In the genomic region with DNA sequence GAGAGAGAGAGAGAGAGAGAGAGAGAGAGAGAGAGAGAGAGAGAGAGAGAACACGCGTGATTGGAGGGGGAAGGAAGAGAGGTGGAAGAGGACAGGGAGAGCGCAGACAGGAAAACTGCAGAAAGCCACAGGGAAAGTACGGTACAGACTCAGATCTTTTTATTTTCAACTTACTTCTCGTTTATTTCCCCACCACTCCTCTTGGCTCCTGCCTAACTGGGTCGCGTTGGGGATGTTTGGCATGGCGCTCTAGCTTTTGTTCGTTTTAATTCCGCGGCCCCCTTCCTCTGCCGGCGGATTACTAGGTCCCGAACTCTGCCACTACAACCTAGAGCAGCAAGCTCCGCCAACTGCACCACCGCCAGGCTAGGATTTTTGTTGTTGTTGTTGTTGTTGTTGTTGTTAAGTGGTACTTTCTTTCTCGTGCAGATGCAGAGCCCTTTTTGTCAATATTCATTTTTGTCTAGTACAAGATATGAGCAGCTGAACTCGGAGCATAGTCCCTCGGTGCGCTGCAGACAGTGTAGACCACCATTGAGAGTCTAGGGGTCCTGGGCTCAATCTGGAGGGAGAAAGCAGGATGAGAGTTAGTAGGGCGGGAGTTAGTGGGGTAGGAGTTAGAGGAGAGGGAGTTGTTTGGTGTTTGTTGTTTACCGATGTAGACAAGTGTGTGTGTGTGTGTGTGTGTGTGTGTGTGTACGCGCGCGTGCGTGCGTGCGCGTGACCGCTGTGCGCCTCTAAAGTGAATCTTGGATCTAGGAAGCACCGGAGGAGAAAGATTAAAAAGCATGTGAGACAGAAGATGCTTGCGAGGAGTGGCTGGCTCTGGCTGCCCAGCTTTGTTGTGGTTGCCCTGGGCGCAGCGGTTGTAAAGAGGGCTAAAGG, we compare ENCODE assay signal across 8 mouse cellular contexts. TPM values are rescaled to one million over a fixed set of nuclear protein-coding genes. Genes with fewer than 3 reads are reported as not detected.
DNase-seq lines count a peak whose midpoint lies in the region; ATAC-seq and TF ChIP-seq lines count a peak whose summit lies in the region.

No protein-coding gene starts in this region.

- no peaks in the 10 kb centered on the region for H3K9me3 ChIP-seq in megakaryocyte, embryonic 14.5 days
- H3K9me3 ChIP-seq in heart, embryonic 14.5 days (ENCODE audit: control insufficient read depth, low read length), result no peaks in the 10 kb centered on the region
- H3K9me3 ChIP-seq in limb, embryonic 11.5 days (ENCODE audit: control insufficient read depth, low read length), result no peaks in the 10 kb centered on the region
- H3K9me3 ChIP-seq in midbrain, embryonic 16.5 days (replicated peaks; ENCODE audit: control insufficient read depth, low read length, poor library complexity, severe bottlenecking), result no peaks in the 10 kb centered on the region

- H3K27ac ChIP-seq in heart, embryonic 14.5 days (replicated peaks in 1 of 2; ENCODE audit: control insufficient read depth in 1 of 2, insufficient read depth in 1 of 2, low read depth in 2 of 2, low read length in 2 of 2), result peak overlapping the region; percentile 97 to 100
- H3K27ac ChIP-seq in limb, embryonic 11.5 days (replicated peaks; ENCODE audit: low read depth, low read length), result peak overlapping the region; percentile 82
- peak overlapping the region; percentile 84 for H3K27ac ChIP-seq in midbrain, embryonic 16.5 days (ENCODE audit: low read length)

- H3K36me3 ChIP-seq in megakaryocyte, embryonic 14.5 days (replicated peaks; ENCODE audit: low read length), result no peaks in the 10 kb centered on the region
- 0 out of 2 replicates have a peak, but pooled peaks cover 3% of the 10 kb centered on the region for H3K36me3 ChIP-seq in heart, embryonic 14.5 days (ENCODE audit: control insufficient read depth, insufficient read depth, low read length)
- H3K36me3 ChIP-seq in limb, embryonic 11.5 days (ENCODE audit: control insufficient read depth, insufficient read depth, low read length), result no peaks in the 10 kb centered on the region
- H3K36me3 ChIP-seq in midbrain, embryonic 16.5 days (ENCODE audit: control insufficient read depth, insufficient read depth, low read length), result no peaks in the 10 kb centered on the region

- no peak for TF ChIP-seq POLR2A in brain, embryonic 14.5 days (IDR thresholded peaks at IDR 0.05; ENCODE audit: borderline replicate concordance, extremely low read depth, insufficient read depth, insufficient read length, poor library complexity, severe bottlenecking)

- DNase-seq in brain, embryonic 14.5 days (ENCODE audit: low read depth), result peak; percentile 84
- peak; percentile 63 for DNase-seq in limb, embryonic 11.5 days (ENCODE audit: low spot score)
- DNase-seq in Muller cell, postnatal 12 days (ENCODE audit: inconsistent ontology term), result no peak
- DNase-seq in T-cell, adult 2 months (ENCODE audit: low spot score), result no peak

- ATAC-seq in megakaryocyte, adult 5-6 weeks (ENCODE audit: poor library complexity, severe bottlenecking), result no peak
- ATAC-seq in heart, embryonic 14.5 days (ENCODE audit: insufficient number of reproducible peaks, insufficient read depth, low FRiP score, low read depth), result peak; percentile 5; the same call in 1 of the 2 replicates
- ATAC-seq in limb, embryonic 11.5 days (ENCODE audit: insufficient number of reproducible peaks, low FRiP score, low TSS enrichment, low read depth), result peak; percentile 11; the same call in 1 of the 2 replicates
- ATAC-seq in midbrain, embryonic 16.5 days, result peak; percentile 52

- peak overlapping the region; percentile 90 for H3K4me3 ChIP-seq in megakaryocyte, embryonic 14.5 days (replicated peaks)
- H3K4me3 ChIP-seq in heart, embryonic 14.5 days (ENCODE audit: control insufficient read depth in 1 of 2, insufficient read depth in 1 of 2, low read depth in 1 of 2, low read length in 2 of 2), result peak overlapping the region; percentile 73 to 85
- peak overlapping the region; percentile 64 for H3K4me3 ChIP-seq in limb, embryonic 11.5 days (ENCODE audit: low read depth, low read length)
- H3K4me3 ChIP-seq in midbrain, embryonic 16.5 days (ENCODE audit: low read depth, low read length), result peak overlapping the region; percentile 43

- H3K4me1 ChIP-seq in megakaryocyte, embryonic 14.5 days, result peaks cover 54% of the 10 kb centered on the region
- H3K4me1 ChIP-seq in heart, embryonic 14.5 days (ENCODE audit: control insufficient read depth in 2 of 2, insufficient read depth in 2 of 2, low read length in 2 of 2), result peaks cover 0 to 6% of the 10 kb centered on the region in 2 experiments; a peak in 1 of 4 replicates
- H3K4me1 ChIP-seq in limb, embryonic 11.5 days (ENCODE audit: control insufficient read depth, insufficient read depth, low read length), result peaks cover 11% of the 10 kb centered on the region; the same call in 1 of the 2 replicates
- peaks cover 9% of the 10 kb centered on the region; the same call in 1 of the 2 replicates for H3K4me1 ChIP-seq in midbrain, embryonic 16.5 days (ENCODE audit: control insufficient read depth, insufficient read depth, low read length)

- TF ChIP-seq CTCF in brain, embryonic 14.5 days (IDR thresholded peaks at IDR 0.05; ENCODE audit: borderline replicate concordance, extremely low read depth, insufficient read depth, insufficient read length), result no peak

- WGBS in heart, embryonic 14.5 days, result under 1% methylated on average over 34 of the region's 36 CpGs
- WGBS in limb, embryonic 11.5 days, result under 1% methylated on average over 35 of the region's 36 CpGs
- WGBS in midbrain, embryonic 16.5 days, result under 1% methylated on average over 36 of the region's 36 CpGs

- peak overlapping the region; percentile 93 for H3K4me2 ChIP-seq in heart, embryonic 14.5 days (ENCODE audit: low read length)
- H3K4me2 ChIP-seq in limb, embryonic 11.5 days (ENCODE audit: low read depth, severe bottlenecking), result peak overlapping the region; percentile 89
- peak overlapping the region; percentile 72 for H3K4me2 ChIP-seq in midbrain, embryonic 16.5 days (ENCODE audit: low read length)

- H3K9ac ChIP-seq in heart, embryonic 14.5 days (ENCODE audit: low read length), result peak overlapping the region; percentile 100
- peak overlapping the region; percentile 67 for H3K9ac ChIP-seq in limb, embryonic 11.5 days (ENCODE audit: low read length)
- peak overlapping the region; percentile 69 for H3K9ac ChIP-seq in midbrain, embryonic 16.5 days (ENCODE audit: low read depth, low read length)

- H3K27me3 ChIP-seq in megakaryocyte, embryonic 14.5 days (replicated peaks), result peaks cover 89% of the 10 kb centered on the region
- no peaks in the 10 kb centered on the region for H3K27me3 ChIP-seq in heart, embryonic 14.5 days (ENCODE audit: control insufficient read depth, insufficient read depth, low read length)
- peaks cover 12% of the 10 kb centered on the region for H3K27me3 ChIP-seq in limb, embryonic 11.5 days (ENCODE audit: control insufficient read depth, insufficient read depth, low read length)
- H3K27me3 ChIP-seq in midbrain, embryonic 16.5 days (ENCODE audit: control insufficient read depth, insufficient read depth, low read depth, low read length), result no peaks in the 10 kb centered on the region; the same call in 1 of the 2 replicates

RNA-seq across cellular contexts. Expression of gene Meis2, which starts 0.7 kb away (rescaled TPM):
- polyA plus RNA-seq in megakaryocyte, embryonic 14.5 days (2012; ENCODE audit: insufficient read depth, low replicate concordance), result not detected in 2 replicates
- total RNA-seq in megakaryocyte, adult 5-6 weeks (2015), result not detected in 2 replicates
- not detected in 2 replicates for total RNA-seq in megakaryocyte, adult 5-6 weeks (2017)
- 134 and 209 TPM in 2 replicates for polyA plus RNA-seq in brain, embryonic 14.5 days (2012; rRNA removed)
- 30.8 and 30.9 TPM in 2 replicates for polyA plus RNA-seq in heart, embryonic 14.5 days (2014; fragmentation: Nextera tagmentation; extraction: Ambion mirVana)
- polyA plus RNA-seq in limb, embryonic 11.5 days (2014; fragmentation: Nextera tagmentation; extraction: Ambion mirVana), result 51.4 and 53.9 TPM in 2 replicates
- 62.5 and 70.2 TPM in 2 replicates for polyA plus RNA-seq in midbrain, embryonic 16.5 days (2015; fragmentation: Nextera tagmentation; extraction: Ambion mirVana)

Comparison
In these comparisons a context has a peak if more than half of its experiments do, and no peak if none do; other contexts are left out.
1. DNase-seq: peak in brain, embryonic 14.5 days (single experiment) and limb, embryonic 11.5 days (single experiment); none in Muller cell, postnatal 12 days (single experiment) and T-cell, adult 2 months (single experiment).
2. RNA of gene Meis2, which starts 0.7 kb away (polyA plus RNA-seq): 134 to 209 TPM in brain, embryonic 14.5 days, 62.5 to 70.2 TPM in midbrain, embryonic 16.5 days, 51.4 to 53.9 TPM in limb, embryonic 11.5 days and 30.8 to 30.9 TPM in heart, embryonic 14.5 days; not detected in megakaryocyte, embryonic 14.5 days; every median in the first group is over 10 times any median in the second.
3. Peak in every context shown above with its lines, with median percentiles within 50 percentile points of each other: H3K4me3 ChIP-seq, H3K27ac ChIP-seq, H3K4me2 ChIP-seq and H3K9ac ChIP-seq.